Mouse (Mus musculus) MEL (cell line): Measurements from ENCODE around the gene Gm9046. TPM values are rescaled to one million over a fixed set of nuclear protein-coding genes. Genes with fewer than 3 reads are reported as not detected.

Experiments
- DNase-seq: peaks from one replicate; pipeline ENCODE4 v3.0.0; 2011; ENCODE audit warnings: low read depth, low spot score
- H3K27ac ChIP-seq: 2 replicates; pipeline ENCODE4 v1.5.1; 2012; ENCODE audit warnings: low read depth, mild to moderate bottlenecking, control low read depth, low read length, moderate library complexity; ENCODE audit not compliant: control insufficient read depth
- H3K27me3 ChIP-seq, 2 experiments: fragments of 150-350 bp in 1 of 2; sonication (generic) in 1 of 2; 2 replicates each; pipeline ENCODE4 v1.6.1; 2012; ENCODE audit warnings: low read length in 2 of 2, mild to moderate bottlenecking in 2 of 2, improper control_type of control experiment in 1 of 2, moderate library complexity in 1 of 2; ENCODE audit not compliant: insufficient read depth in 2 of 2, control insufficient read depth in 1 of 2
- H3K36me3 ChIP-seq, 2 experiments: 2 replicates each; pipeline ENCODE4 v1.6.1; 2012 to 2014; ENCODE audit warnings: low read length in 2 of 2, improper control_type of control experiment in 1 of 2, inconsistent platforms in 1 of 2, mild to moderate bottlenecking in 1 of 2; ENCODE audit not compliant: insufficient read depth in 2 of 2, control insufficient read depth in 1 of 2
- H3K4me1 ChIP-seq, 2 experiments: fragments of 150-350 bp in 1 of 2; sonication (generic) in 1 of 2; 2 replicates each; pipeline ENCODE4 v1.6.1; 2012; ENCODE audit warnings: low read length in 2 of 2, improper control_type of control experiment in 1 of 2, mild to moderate bottlenecking in 1 of 2; ENCODE audit not compliant: insufficient read depth in 2 of 2, control insufficient read depth in 1 of 2
- H3K4me3 ChIP-seq, 2 experiments: fragments of 150-350 bp in 1 of 2; sonication (generic) in 1 of 2; 2 replicates each; pipeline ENCODE4 v1.5.1; 2012; ENCODE audit warnings: low read depth in 2 of 2, low read length in 2 of 2, mild to moderate bottlenecking in 2 of 2, moderate library complexity in 2 of 2, control low read depth in 1 of 2, improper control_type of control experiment in 1 of 2; ENCODE audit not compliant: control insufficient read depth in 1 of 2, insufficient read depth in 1 of 2
- H3K79me2 ChIP-seq: 2 replicates; pipeline ENCODE4 v1.6.1; 2012; ENCODE audit warnings: mild to moderate bottlenecking, low read length, moderate library complexity; ENCODE audit not compliant: control insufficient read depth, poor library complexity, insufficient read depth
- H3K9ac ChIP-seq: 2 replicates; pipeline ENCODE4 v1.6.1; 2012; ENCODE audit warnings: low read depth, mild to moderate bottlenecking, control low read depth, low read length, moderate library complexity; ENCODE audit not compliant: control insufficient read depth, poor library complexity, severe bottlenecking
- H3K9me3 ChIP-seq: fragments of 150-350 bp; sonication (generic); replicated peaks from 2 replicates; pipeline ENCODE4 v1.6.1; 2012; ENCODE audit warnings: mild to moderate bottlenecking, low read length, improper control_type of control experiment, moderate library complexity; ENCODE audit not compliant: insufficient read depth
- BHLHE40 ChIP-seq: IDR thresholded peaks from 2 replicates; pipeline ENCODE4 v1.6.1; 2012; ENCODE audit warnings: low read depth, mild to moderate bottlenecking, inconsistent platforms, low read length, improper control_type of control experiment, borderline replicate concordance
- CHD2 ChIP-seq: IDR thresholded peaks from 2 replicates; pipeline ENCODE4 v1.6.1; 2011; ENCODE audit warnings: low read length, improper control_type of control experiment
- ELF1 ChIP-seq: IDR thresholded peaks from 2 replicates; pipeline ENCODE4 v1.6.1; 2014; ENCODE audit warnings: low read depth, mild to moderate bottlenecking, inconsistent platforms, low read length, improper control_type of control experiment, moderate library complexity
- ETS1 ChIP-seq: IDR thresholded peaks from 2 replicates; pipeline ENCODE4 v1.6.1; 2012; ENCODE audit warnings: low read depth, mild to moderate bottlenecking, inconsistent platforms, low read length, improper control_type of control experiment, moderate library complexity
- GABPA ChIP-seq: IDR thresholded peaks from 2 replicates; pipeline ENCODE4 v1.6.1; 2012; ENCODE audit warnings: low read depth, mild to moderate bottlenecking, inconsistent platforms, low read length, improper control_type of control experiment, moderate library complexity
- JUND ChIP-seq: IDR thresholded peaks from 2 replicates; pipeline ENCODE4 v1.6.1; 2011; ENCODE audit warnings: low read depth, mild to moderate bottlenecking, improper control_type of control experiment, low read length
- KAT2A ChIP-seq: conservative IDR thresholded peaks from 2 replicates; pipeline ENCODE4 v1.6.1; 2012; ENCODE audit warnings: low read depth, low read length, improper control_type of control experiment, inconsistent platforms
- MEF2A ChIP-seq: IDR thresholded peaks from 2 replicates; pipeline ENCODE4 v1.6.1; 2014; ENCODE audit warnings: low read depth, mild to moderate bottlenecking, inconsistent platforms, low read length, improper control_type of control experiment; ENCODE audit not compliant: poor library complexity, insufficient replicate concordance, severe bottlenecking; ENCODE audit errors: extremely low read depth
- MYB ChIP-seq: IDR thresholded peaks from 2 replicates; pipeline ENCODE4 v1.6.1; 2011; ENCODE audit warnings: mild to moderate bottlenecking, low read depth, low read length, improper control_type of control experiment
- MYC ChIP-seq: IDR thresholded peaks from 2 replicates; pipeline ENCODE4 v1.6.1; 2011; ENCODE audit warnings: low read depth, mild to moderate bottlenecking, low read length, improper control_type of control experiment, moderate library complexity
- NELFE ChIP-seq: IDR thresholded peaks from 2 replicates; pipeline ENCODE4 v1.6.1; 2011; ENCODE audit warnings: low read depth, low read length, improper control_type of control experiment
- POLR2AphosphoS2 ChIP-seq: IDR thresholded peaks from 2 replicates; pipeline ENCODE4 v1.6.1; 2011; ENCODE audit warnings: low read length, improper control_type of control experiment
- POLR2AphosphoS5 ChIP-seq: IDR thresholded peaks from 2 replicates; pipeline ENCODE4 v1.6.1; 2012; ENCODE audit warnings: low read depth, borderline replicate concordance, mild to moderate bottlenecking, inconsistent platforms, low read length, moderate library complexity, mixed read lengths
- RAD21 ChIP-seq: IDR thresholded peaks from 2 replicates; pipeline ENCODE4 v1.6.1; 2011; ENCODE audit warnings: mild to moderate bottlenecking, low read depth, low read length, improper control_type of control experiment
- RCOR1 ChIP-seq: IDR thresholded peaks from 2 replicates; pipeline ENCODE4 v1.6.1; 2012; ENCODE audit warnings: low read depth, mild to moderate bottlenecking, inconsistent platforms, low read length, improper control_type of control experiment
- TBP ChIP-seq: IDR thresholded peaks from 2 replicates; pipeline ENCODE4 v1.8.0; 2011; ENCODE audit warnings: low read depth, low read length, improper control_type of control experiment
- TCF12 ChIP-seq: IDR thresholded peaks from 2 replicates; pipeline ENCODE4 v1.6.1; 2014; ENCODE audit warnings: low read depth, mild to moderate bottlenecking, inconsistent platforms, low read length, improper control_type of control experiment, moderate library complexity
- UBTF ChIP-seq: IDR thresholded peaks from 2 replicates; pipeline ENCODE4 v1.6.1; 2012; ENCODE audit warnings: low read depth, mild to moderate bottlenecking, inconsistent platforms, low read length, improper control_type of control experiment, moderate library complexity, borderline replicate concordance; ENCODE audit not compliant: insufficient read depth
- USF1 ChIP-seq: IDR thresholded peaks from 2 replicates; pipeline ENCODE4 v1.6.1; 2014; ENCODE audit warnings: low read depth, mild to moderate bottlenecking, inconsistent platforms, low read length, improper control_type of control experiment, moderate library complexity
- USF2 ChIP-seq, 2 experiments: IDR thresholded peaks; 2 replicates each; pipeline ENCODE4 v1.6.1; 2011 to 2012; ENCODE audit warnings: improper control_type of control experiment in 2 of 2, low read length in 2 of 2, borderline replicate concordance in 1 of 2, inconsistent platforms in 1 of 2, low read depth in 1 of 2, mild to moderate bottlenecking in 1 of 2; ENCODE audit not compliant: insufficient read depth in 1 of 2
- polyA plus RNA-seq, 2 experiments: library from polyadenylated mRNA; stranded (reverse) in 1 of 2; unstranded in 1 of 2; fragments of >175 nt in 1 of 2; fragments of >200 nt in 1 of 2; gene quantifications; 2 replicates each; pipeline versions ENCODE4 v1.2.1 to v1.2.4; 2012; ENCODE audit warnings: low replicate concordance in 2 of 2, low read depth in 1 of 2; ENCODE audit not compliant: insufficient read length in 2 of 2, insufficient read depth in 1 of 2, missing spikeins in 1 of 2
- total RNA-seq: library from RNA; depleted of rRNA; stranded (reverse); fragments of 300-350 nt; gene quantifications from 2 replicates; pipeline ENCODE4 v1.2.3, GENCODE M21; 2012; rRNA removed

Gene Gm9046
- total and polyA plus RNA-seq, 3 experiments: not detected

GRCm38 (mm10) chr10:118294938-118295337 is 48.1 kb downstream of the Gm9046 start, which contains the start of gene Iltifb:
Gene Iltifb, minus strand, starts transcription at chr10:118295038.
- Histone ChIP-seq H3K9me3 (no peaks in the 10 kb centered on the region), H3K36me3 (no peaks in the 10 kb centered on the region), H3K27me3 (no peaks in the 10 kb centered on the region), H3K4me1 (no peaks in the 10 kb centered on the region), H3K27ac (no peak within 1 kb of the TSS)
- TF ChIP-seq RCOR1 (no peak), UBTF (no peak), MEF2A (no peak), BHLHE40 (no peak), POLR2AphosphoS2 (no peak), ETS1 (no peak), TCF12 (no peak), POLR2AphosphoS5 (no peak), CHD2 (no peak), MYC (no peak), USF1 (no peak), ELF1 (no peak), RAD21 (no peak), NELFE (no peak), USF2 (IDR thresholded peaks at IDR 0.05; ENCODE audit: borderline replicate concordance in 1 of 2, insufficient read depth in 1 of 2, low read depth in 1 of 2, low read length in 2 of 2) (no peak), GABPA (no peak), KAT2A (no peak), JUND (no peak), MYB (no peak), TBP (no peak)
- TF ChIP-seq, all 39 proteins: peak for 0
- no peaks in the 10 kb centered on the region for H3K79me2 ChIP-seq
- DNase-seq: no peak
- H3K9ac ChIP-seq: no peak within 1 kb of the TSS
- H3K4me3 ChIP-seq: no peak within 1 kb of the TSS

Other genes with a start within 250 kb of the Gm9046 start
- 27.9 and 28.0 TPM in 2 replicates for gene Mdm1, start 201.4 kb downstream of the Gm9046 start, total RNA-seq
- 10 to 100 TPM in 1 of 2 experiments, not detected in 1; 44.5 TPM for gene Mdm1, start 201.4 kb downstream of the Gm9046 start, polyA plus RNA-seq
- gene Il22, start 138.3 kb downstream of the Gm9046 start, total RNA-seq: not detected in 2 replicates
- gene Il22, start 138.3 kb downstream of the Gm9046 start, polyA plus RNA-seq: not detected
- gene Gm32717, start 102.5 kb downstream of the Gm9046 start, total RNA-seq: 0.12 TPM in 1 of 2 replicates, not detected in the other
- gene Gm32717, start 102.5 kb downstream of the Gm9046 start, polyA plus RNA-seq: under 1 TPM in 1 of 2 experiments, not detected in 1; 0.04 TPM
- 0.12 TPM in 1 of 2 replicates, not detected in the other for gene Gm32802, start 84.6 kb downstream of the Gm9046 start, total RNA-seq
- gene Gm32802, start 84.6 kb downstream of the Gm9046 start, polyA plus RNA-seq: under 1 TPM in 1 of 2 experiments, not detected in 1; 0.04 TPM
- gene Iltifb, start 48.2 kb downstream of the Gm9046 start, total RNA-seq: not detected in 2 replicates
- gene Iltifb, start 48.2 kb downstream of the Gm9046 start, polyA plus RNA-seq: not detected
- not detected in 2 replicates for gene Gm9040, start 16.3 kb downstream of the Gm9046 start, total RNA-seq
- not detected for gene Gm9040, start 16.3 kb downstream of the Gm9046 start, polyA plus RNA-seq
- not detected in 2 replicates for gene Gm9044, start 10.8 kb downstream of the Gm9046 start, total RNA-seq
- gene Gm9044, start 10.8 kb downstream of the Gm9046 start, polyA plus RNA-seq: not detected
- 0.29 and 0.31 TPM in 2 replicates for gene Gm9045, start 5.4 kb downstream of the Gm9046 start, total RNA-seq
- gene Gm9045, start 5.4 kb downstream of the Gm9046 start, polyA plus RNA-seq: under 1 TPM in 1 of 2 experiments, not detected in 1; 0.07 TPM
- gene Gm9048, start 5.4 kb upstream of the Gm9046 start, total RNA-seq: not detected in 2 replicates
- not detected for gene Gm9048, start 5.4 kb upstream of the Gm9046 start, polyA plus RNA-seq
- 0.29 and 0.31 TPM in 2 replicates for gene Gm9049, start 10.8 kb upstream of the Gm9046 start, total RNA-seq
- gene Gm9049, start 10.8 kb upstream of the Gm9046 start, polyA plus RNA-seq: under 1 TPM in 1 of 2 experiments, not detected in 1; 0.07 TPM
- not detected in 2 replicates for gene Ifng, start 97.8 kb upstream of the Gm9046 start, total RNA-seq
- gene Ifng, start 97.8 kb upstream of the Gm9046 start, polyA plus RNA-seq: not detected